Mouse (Mus musculus): ENCODE results near the gene Mfng. TPM values are rescaled to one million over a fixed set of nuclear protein-coding genes. Genes with fewer than 3 reads are reported as not detected.

Mfng gene
- polyA plus RNA-seq, 1 experiment from 2014 or later: 61.8 TPM

- H3K4me2 ChIP-seq: no peak overlapping the region
- ATAC-seq (ENCODE audit: low FRiP score) (no peak), DNase-seq (ENCODE audit: low spot score, missing footprints) (peak; percentile 66)
- H3K27me3 ChIP-seq (ENCODE audit: control insufficient read depth, insufficient read depth, low read length): no peaks in the 10 kb centered on the region
- H3K27ac ChIP-seq (ENCODE audit: low read depth, low read length): no peak overlapping the region
- WGBS: 84% methylated on average over 12 of the region's 12 CpGs
- H3K36me3 ChIP-seq (ENCODE audit: control insufficient read depth, insufficient read depth, low read length): peaks cover 16% of the 10 kb centered on the region
- no peak overlapping the region for H3K4me3 ChIP-seq (ENCODE audit: low read depth, low read length)
- H3K9me3 ChIP-seq (ENCODE audit: control insufficient read depth, low read length): no peaks in the 10 kb centered on the region
- H3K4me1 ChIP-seq (ENCODE audit: control insufficient read depth, insufficient read depth, low read length): 0 out of 2 replicates have a peak, but pooled peaks cover 2% of the 10 kb centered on the region
- H3K9ac ChIP-seq (ENCODE audit: low read length): no peak overlapping the region
Observed at GRCm38 (mm10) chr15:78755966-78756725, 17.1 kb downstream of the Mfng start.

GRCm38 (mm10) chr15:78755226-78755625 is 18.0 kb downstream of the Mfng start:
- Histone ChIP-seq H3K27me3 (ENCODE audit: control insufficient read depth, insufficient read depth, low read length) (no peaks in the 10 kb centered on the region), H3K36me3 (ENCODE audit: control insufficient read depth, insufficient read depth, low read length) (peaks cover 13% of the 10 kb centered on the region), H3K4me3 (ENCODE audit: low read depth, low read length) (no peak overlapping the region), H3K9ac (ENCODE audit: low read length) (no peak overlapping the region; the same call in 1 of the 2 replicates), H3K27ac (ENCODE audit: low read depth, low read length) (peak overlapping the region; percentile 41), H3K4me2 (no peak overlapping the region), H3K9me3 (ENCODE audit: control insufficient read depth, low read length) (no peaks in the 10 kb centered on the region), H3K4me1 (ENCODE audit: control insufficient read depth, insufficient read depth, low read length) (peaks cover 5% of the 10 kb centered on the region; the same call in 1 of the 2 replicates)
- ATAC-seq (ENCODE audit: low FRiP score): no peak
- 79% methylated on average over 3 of the region's 3 CpGs for WGBS
- DNase-seq (ENCODE audit: low spot score, missing footprints): peak; percentile 49

GRCm38 (mm10) chr15:78754144-78754543 is 19.1 kb downstream of the Mfng start:
- Histone ChIP-seq H3K9me3 (ENCODE audit: control insufficient read depth, low read length) (no peaks in the 10 kb centered on the region), H3K27ac (ENCODE audit: low read depth, low read length) (peak overlapping the region; percentile 41; the same call in 1 of the 2 replicates), H3K36me3 (ENCODE audit: control insufficient read depth, insufficient read depth, low read length) (peaks cover 11% of the 10 kb centered on the region), H3K4me3 (ENCODE audit: low read depth, low read length) (no peak overlapping the region), H3K4me2 (no peak overlapping the region), H3K9ac (ENCODE audit: low read length) (no peak overlapping the region), H3K4me1 (ENCODE audit: control insufficient read depth, insufficient read depth, low read length) (peaks cover 5% of the 10 kb centered on the region; the same call in 1 of the 2 replicates), H3K27me3 (ENCODE audit: control insufficient read depth, insufficient read depth, low read length) (no peaks in the 10 kb centered on the region)
- no peak for ATAC-seq (ENCODE audit: low FRiP score)
- no peak for DNase-seq (ENCODE audit: low spot score, missing footprints)
- WGBS: 81% methylated on average over 5 of the region's 5 CpGs

- no peak for DNase-seq (ENCODE audit: low spot score, missing footprints)
- no peaks in the 10 kb centered on the region for H3K27me3 ChIP-seq (ENCODE audit: control insufficient read depth, insufficient read depth, low read length)
- H3K36me3 ChIP-seq (ENCODE audit: control insufficient read depth, insufficient read depth, low read length): peaks cover 7% of the 10 kb centered on the region
- H3K27ac ChIP-seq (ENCODE audit: low read depth, low read length): no peak overlapping the region
- H3K4me3 ChIP-seq (ENCODE audit: low read depth, low read length): no peak overlapping the region
- ATAC-seq (ENCODE audit: low FRiP score): no peak
- no peak overlapping the region for H3K4me2 ChIP-seq
- no peak overlapping the region for H3K9ac ChIP-seq (ENCODE audit: low read length)
- H3K4me1 ChIP-seq (ENCODE audit: control insufficient read depth, insufficient read depth, low read length): peaks cover 5% of the 10 kb centered on the region; the same call in 1 of the 2 replicates
- no peaks in the 10 kb centered on the region for H3K9me3 ChIP-seq (ENCODE audit: control insufficient read depth, low read length)
Observed at GRCm38 (mm10) chr15:78752991-78753390, 20.3 kb downstream of the Mfng start.

- Histone ChIP-seq H3K9me3 (ENCODE audit: control insufficient read depth, low read length) (no peaks in the 10 kb centered on the region), H3K9ac (ENCODE audit: low read length) (no peak overlapping the region), H3K4me1 (ENCODE audit: control insufficient read depth, insufficient read depth, low read length) (peaks cover 5% of the 10 kb centered on the region; the same call in 1 of the 2 replicates), H3K27me3 (ENCODE audit: control insufficient read depth, insufficient read depth, low read length) (no peaks in the 10 kb centered on the region), H3K4me3 (ENCODE audit: low read depth, low read length) (no peak overlapping the region), H3K36me3 (ENCODE audit: control insufficient read depth, insufficient read depth, low read length) (no peaks in the 10 kb centered on the region), H3K27ac (ENCODE audit: low read depth, low read length) (no peak overlapping the region), H3K4me2 (no peak overlapping the region)
- DNase-seq (ENCODE audit: low spot score, missing footprints) (peak; percentile 78), ATAC-seq (ENCODE audit: low FRiP score) (no peak)
- 61% methylated on average over 6 of the region's 6 CpGs for WGBS
Observed at GRCm38 (mm10) chr15:78750608-78751350, 22.5 kb downstream of the Mfng start.

- DNase-seq (ENCODE audit: low spot score, missing footprints): peak; percentile 49
- no peak overlapping the region for H3K27ac ChIP-seq (ENCODE audit: low read depth, low read length)
- H3K9me3 ChIP-seq (ENCODE audit: control insufficient read depth, low read length): no peaks in the 10 kb centered on the region
- no peak for ATAC-seq (ENCODE audit: low FRiP score)
- no peaks in the 10 kb centered on the region for H3K36me3 ChIP-seq (ENCODE audit: control insufficient read depth, insufficient read depth, low read length)
- H3K4me2 ChIP-seq: no peak overlapping the region
- H3K4me3 ChIP-seq (ENCODE audit: low read depth, low read length): no peak overlapping the region
- no peak overlapping the region for H3K9ac ChIP-seq (ENCODE audit: low read length)
- no peaks in the 10 kb centered on the region for H3K27me3 ChIP-seq (ENCODE audit: control insufficient read depth, insufficient read depth, low read length)
- H3K4me1 ChIP-seq (ENCODE audit: control insufficient read depth, insufficient read depth, low read length): peaks cover 3% of the 10 kb centered on the region; the same call in 1 of the 2 replicates
- WGBS: 59% methylated on average over 5 of the region's 5 CpGs
Observed at GRCm38 (mm10) chr15:78749855-78750254, 23.4 kb downstream of the Mfng start.

GRCm38 (mm10) chr15:78744206-78744605 is 29.1 kb downstream of the Mfng start:
- no peaks in the 10 kb centered on the region for H3K4me1 ChIP-seq (ENCODE audit: control insufficient read depth, insufficient read depth, low read length)
- H3K27me3 ChIP-seq (ENCODE audit: control insufficient read depth, insufficient read depth, low read length): no peaks in the 10 kb centered on the region
- no peak overlapping the region for H3K4me2 ChIP-seq
- H3K9me3 ChIP-seq (ENCODE audit: control insufficient read depth, low read length): no peaks in the 10 kb centered on the region
- ATAC-seq (ENCODE audit: low FRiP score) (0 out of 2 replicates have a peak, but pooled peaks have one; percentile 27), DNase-seq (ENCODE audit: low spot score, missing footprints) (peak; percentile 99)
- no peak overlapping the region for H3K4me3 ChIP-seq (ENCODE audit: low read depth, low read length)
- H3K27ac ChIP-seq (ENCODE audit: low read depth, low read length): no peak overlapping the region
- H3K36me3 ChIP-seq (ENCODE audit: control insufficient read depth, insufficient read depth, low read length): no peaks in the 10 kb centered on the region
- no peak overlapping the region for H3K9ac ChIP-seq (ENCODE audit: low read length)
- 3% methylated on average over 5 of the region's 5 CpGs for WGBS

GRCm38 (mm10) chr15:78742831-78743230 is 30.4 kb downstream of the Mfng start:
- Histone ChIP-seq H3K9ac (ENCODE audit: low read length) (no peak overlapping the region), H3K9me3 (ENCODE audit: control insufficient read depth, low read length) (no peaks in the 10 kb centered on the region), H3K27me3 (ENCODE audit: control insufficient read depth, insufficient read depth, low read length) (no peaks in the 10 kb centered on the region), H3K4me1 (ENCODE audit: control insufficient read depth, insufficient read depth, low read length) (peaks cover under 1% of the 10 kb centered on the region; the same call in 1 of the 2 replicates), H3K36me3 (ENCODE audit: control insufficient read depth, insufficient read depth, low read length) (no peaks in the 10 kb centered on the region), H3K27ac (ENCODE audit: low read depth, low read length) (no peak overlapping the region), H3K4me2 (no peak overlapping the region), H3K4me3 (ENCODE audit: low read depth, low read length) (no peak overlapping the region)
- DNase-seq (ENCODE audit: low spot score, missing footprints): peak; percentile 79
- no peak for ATAC-seq (ENCODE audit: low FRiP score)
- WGBS: 77% methylated on average over 10 of the region's 10 CpGs

- H3K27me3 ChIP-seq (ENCODE audit: control insufficient read depth, insufficient read depth, low read length): no peaks in the 10 kb centered on the region
- no peak overlapping the region for H3K9ac ChIP-seq (ENCODE audit: low read length)
- H3K36me3 ChIP-seq (ENCODE audit: control insufficient read depth, insufficient read depth, low read length): no peaks in the 10 kb centered on the region
- no peak overlapping the region for H3K27ac ChIP-seq (ENCODE audit: low read depth, low read length)
- no peak overlapping the region for H3K4me2 ChIP-seq
- DNase-seq (ENCODE audit: low spot score, missing footprints): peak; percentile 69
- no peak overlapping the region for H3K4me3 ChIP-seq (ENCODE audit: low read depth, low read length)
- 80% methylated on average over 12 of the region's 12 CpGs for WGBS
- no peak for ATAC-seq (ENCODE audit: low FRiP score)
- peaks cover 8% of the 10 kb centered on the region for H3K4me1 ChIP-seq (ENCODE audit: control insufficient read depth, insufficient read depth, low read length)
- no peaks in the 10 kb centered on the region for H3K9me3 ChIP-seq (ENCODE audit: control insufficient read depth, low read length)
Observed at GRCm38 (mm10) chr15:78740662-78741061, 32.6 kb downstream of the Mfng start.

Measured in midbrain, embryonic 11.5 days (tissue).